In the genomic region with DNA sequence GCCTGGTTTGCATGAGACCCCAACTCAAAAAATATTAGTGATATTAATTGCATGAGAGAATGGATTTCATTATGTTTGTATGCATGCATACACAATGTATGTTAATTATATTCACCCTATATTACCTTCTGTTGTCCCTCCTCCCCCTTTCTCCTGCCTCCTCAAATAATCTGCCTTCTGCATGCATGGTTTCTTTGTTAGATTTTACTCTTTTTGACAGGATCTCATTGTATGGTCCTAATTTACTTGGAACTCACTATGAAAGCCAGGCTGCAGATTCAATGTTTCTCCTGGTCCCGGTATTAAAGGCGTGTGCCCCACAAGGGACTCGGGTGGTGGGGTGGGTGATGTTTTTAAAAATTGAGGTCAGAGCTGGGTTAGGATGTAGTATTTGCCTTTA, we compare ENCODE assay signal across 14 mouse cellular contexts. TPM values are rescaled to one million over a fixed set of nuclear protein-coding genes. Genes with fewer than 3 reads are reported as not detected.
"Had no signal": no experiment of that assay in that cellular context is flagged by ENCODE, and none has a peak within 500 bp of the region (broad histone marks: within the 10 kb centered on the region; RNA-seq: fewer than 3 reads in every experiment).

No protein-coding gene starts in this region.

- H3K9ac ChIP-seq: lung, embryonic 14.5 days; midbrain, embryonic 12.5 days; neural tube, embryonic 12.5 days had no signal

- H3K4me2 ChIP-seq: lung, embryonic 14.5 days; midbrain, embryonic 12.5 days; neural tube, embryonic 12.5 days had no signal

- H3K4me1 ChIP-seq: midbrain, embryonic 10.5 days; midbrain, embryonic 12.5 days; neural tube, embryonic 12.5 days had no signal

- ATAC-seq: midbrain, embryonic 16.5 days had no signal

- H3K4me3 ChIP-seq: midbrain, embryonic 10.5 days; midbrain, embryonic 12.5 days; neural tube, embryonic 12.5 days had no signal

- H3K27me3 ChIP-seq: midbrain, embryonic 12.5 days; neural tube, embryonic 12.5 days had no signal

- H3K9me3 ChIP-seq: midbrain, embryonic 10.5 days; midbrain, embryonic 12.5 days; neural tube, embryonic 12.5 days had no signal

- DNase-seq: lung, adult 18-20 months; lung, embryonic 14.5 days; lung, postnatal 10 days; lung, postnatal 4 days; midbrain, embryonic 14.5 days; right cerebral cortex, postnatal 14 days; thymus, adult 18-20 months; thymus, postnatal 14 days; thymus, postnatal 36 days had no signal

- H3K27ac ChIP-seq: midbrain, embryonic 10.5 days; midbrain, embryonic 12.5 days; neural tube, embryonic 12.5 days had no signal

RNA-seq across cellular contexts. Expression of a gene that starts 8.1 kb away (rescaled TPM):
- polyA plus RNA-seq: liver, adult 2 months had no signal
